Mouse (Mus musculus) G1E (cell line): ENCODE results near the gene Mgam.

Experiments
- CTCF ChIP-seq: IDR thresholded peaks from 2 replicates; pipeline ENCODE4 v1.5.1; 2012; ENCODE audit warnings: low read depth, low read length, inconsistent platforms, mixed read lengths
- GATA2 ChIP-seq: IDR thresholded peaks from 2 replicates; pipeline ENCODE4 v1.6.1; 2012; ENCODE audit warnings: low read depth, low read length, inconsistent platforms, borderline replicate concordance
- TAL1 ChIP-seq: conservative IDR thresholded peaks from 2 replicates; pipeline ENCODE4 v1.6.1; 2012; ENCODE audit warnings: low read depth, low read length, inconsistent platforms, mixed read lengths

DNA sequence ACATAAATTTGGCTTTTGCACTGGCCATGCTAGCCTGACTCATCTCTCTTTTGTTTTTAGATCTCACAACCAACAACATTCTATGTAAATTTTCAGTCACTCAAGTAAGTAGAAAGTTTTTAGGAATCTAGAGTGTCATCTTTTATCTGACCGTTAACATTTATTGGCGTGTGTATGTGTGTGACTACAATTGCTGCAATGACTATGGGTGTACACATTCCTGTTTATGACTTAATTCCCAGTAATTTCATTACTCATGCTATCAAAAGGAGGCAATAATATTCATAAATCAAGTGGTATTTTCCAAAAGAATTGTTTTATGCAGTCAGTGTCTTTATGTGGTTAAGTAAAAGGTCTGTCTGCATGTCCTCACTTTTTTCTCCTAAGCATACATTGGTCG lies 110.9 kb downstream of the Mgam start:
- TF ChIP-seq CTCF, result no peak
- no peak for TF ChIP-seq TAL1
- TF ChIP-seq GATA2, result no peak
